Mouse (Mus musculus) neural tube, embryonic 12.5 days (tissue): ENCODE measurements around the gene Rhbdd2. TPM values are rescaled to one million over a fixed set of nuclear protein-coding genes. Genes with fewer than 3 reads are reported as not detected.
A peak's percentile ranks its signal among the peaks of the same experiment; 100 is the strongest.

Experiments used
- ATAC-seq: fragments of 200-750 bp; cut with Nextera tagmentation; 2 replicates; pipeline ENCODE4 v1.8.0; 2017; ENCODE audit warnings: low read depth, mild to moderate bottlenecking, moderate TSS enrichment, moderate library complexity; ENCODE audit not compliant: low FRiP score
- H3K27ac ChIP-seq: fragments of 300-500 bp; sonication (generic); 2 replicates; pipeline ENCODE4 v1.5.1; 2016
- H3K27me3 ChIP-seq: fragments of 300-500 bp; sonication (generic); replicated peaks from 2 replicates; pipeline ENCODE4 v1.6.1; 2016; ENCODE audit warnings: mild to moderate bottlenecking
- H3K36me3 ChIP-seq: fragments of 300-500 bp; sonication (generic); 2 replicates; pipeline ENCODE4 v1.6.1; 2016; ENCODE audit warnings: mild to moderate bottlenecking
- H3K4me1 ChIP-seq: fragments of 300-500 bp; sonication (generic); 2 replicates; pipeline ENCODE4 v1.6.1; 2016
- H3K4me2 ChIP-seq: fragments of 300-500 bp; sonication (generic); replicated peaks from 2 replicates; pipeline ENCODE4 v1.6.1; 2016; ENCODE audit warnings: mild to moderate bottlenecking
- H3K4me3 ChIP-seq: fragments of 300-500 bp; sonication (generic); 2 replicates; pipeline ENCODE4 v1.5.1; 2016
- H3K9ac ChIP-seq: fragments of 300-500 bp; sonication (generic); 2 replicates; pipeline ENCODE4 v1.6.1; 2016; ENCODE audit warnings: mild to moderate bottlenecking
- H3K9me3 ChIP-seq: fragments of 300-500 bp; sonication (generic); 2 replicates; pipeline ENCODE4 v1.6.1; 2016; ENCODE audit warnings: mild to moderate bottlenecking
- WGBS: fragments of 180-500 bp; shearing (Covaris S2); methylation state at CpG from one replicate; pipeline ENCODE4 v1.1.7; 2016; 5-methylcytosine and 5-hydroxymethylcytosine counted together
- polyA plus RNA-seq: library from polyadenylated mRNA; unstranded; fragments of >200 nt; fragmentation: Nextera tagmentation; extraction: Ambion mirVana; gene quantifications from 2 replicates; pipeline ENCODE4 v1.2.1, GENCODE M21; 2016

Rhbdd2 gene
- polyA plus RNA-seq, 1 experiment from 2014 or later, result 64.7 TPM

DNA sequence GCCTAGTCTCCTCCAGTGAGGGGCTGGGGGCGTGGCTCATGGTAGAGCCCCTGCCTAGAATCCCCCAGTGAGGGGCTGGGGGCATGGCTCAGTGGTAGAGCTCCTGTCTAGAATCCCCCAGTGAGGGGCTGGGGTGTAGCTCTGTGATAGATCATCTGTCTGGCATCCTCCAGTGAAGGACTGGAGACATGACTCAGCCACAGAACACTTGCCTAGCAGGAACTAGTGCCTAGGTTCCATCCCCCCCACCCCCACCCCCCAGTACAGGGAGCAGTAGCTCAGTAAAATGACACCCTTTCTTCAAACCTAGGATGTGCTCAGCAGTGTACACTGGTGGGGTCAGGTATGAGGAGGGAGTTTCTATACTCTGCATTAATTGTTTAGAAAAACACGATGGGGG, 38.5 kb downstream of the Rhbdd2 start:
- H3K9ac ChIP-seq, result no peak overlapping the region
- ATAC-seq, result no peak
- H3K4me2 ChIP-seq, result no peak overlapping the region
- H3K4me1 ChIP-seq, result peaks cover 28% of the 10 kb centered on the region
- H3K9me3 ChIP-seq, result no peaks in the 10 kb centered on the region
- H3K27me3 ChIP-seq, result no peaks in the 10 kb centered on the region
- no peak overlapping the region for H3K27ac ChIP-seq
- 85% methylated on average over 2 of the region's 2 CpGs for WGBS
- no peaks in the 10 kb centered on the region for H3K36me3 ChIP-seq
- H3K4me3 ChIP-seq, result no peak overlapping the region

DNA sequence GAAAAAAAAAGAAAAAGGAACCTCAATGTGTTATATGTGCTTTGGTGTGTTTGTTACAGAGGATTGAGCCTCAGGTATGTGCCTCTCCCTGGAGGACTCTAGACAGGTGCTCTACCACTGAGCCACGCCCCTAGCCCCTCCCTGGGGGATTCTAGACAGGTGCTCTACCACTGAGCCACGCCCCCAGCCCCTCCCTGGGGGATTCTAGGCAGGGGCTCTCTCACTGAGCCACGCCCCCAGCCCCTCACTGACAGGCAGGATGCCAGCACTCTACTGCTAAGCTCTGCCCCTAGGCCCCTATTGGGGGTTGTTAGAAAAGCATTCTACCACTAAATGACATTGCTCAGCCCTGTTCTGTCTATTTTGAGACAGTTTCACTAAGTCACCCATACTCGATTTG, 40.1 kb downstream of the Rhbdd2 start:
- Histone ChIP-seq H3K4me2 (no peak overlapping the region), H3K27ac (no peak overlapping the region), H3K4me3 (no peak overlapping the region), H3K9me3 (no peaks in the 10 kb centered on the region), H3K27me3 (no peaks in the 10 kb centered on the region), H3K36me3 (no peaks in the 10 kb centered on the region), H3K9ac (no peak overlapping the region), H3K4me1 (peaks cover 31% of the 10 kb centered on the region)
- ATAC-seq, result no peak
- 70% methylated on average over 4 of the region's 4 CpGs for WGBS

DNA sequence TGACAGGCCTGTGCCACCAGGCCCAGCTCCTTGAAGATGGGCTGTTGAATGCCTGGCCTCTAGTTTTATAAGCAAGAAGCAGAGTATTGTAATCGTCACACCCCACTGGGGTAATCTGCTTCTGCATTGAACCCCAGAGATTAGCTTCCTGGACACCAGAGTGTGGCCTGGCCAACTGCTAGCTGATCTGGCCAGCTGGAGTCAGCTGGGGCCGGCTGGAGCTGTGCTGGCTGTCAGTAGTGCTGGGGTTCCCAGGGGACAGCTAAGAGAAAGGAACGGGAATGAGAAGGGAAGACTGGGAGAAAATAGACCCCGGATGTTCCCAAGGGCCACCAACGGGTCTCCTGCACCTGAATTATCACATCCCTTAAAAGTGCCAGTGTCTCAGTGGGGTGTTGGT, 40.6 kb downstream of the Rhbdd2 start:
- ATAC-seq, result no peak
- Histone ChIP-seq H3K4me1 (peaks cover 31% of the 10 kb centered on the region), H3K4me3 (no peak overlapping the region), H3K27ac (no peak overlapping the region), H3K9ac (no peak overlapping the region), H3K9me3 (no peaks in the 10 kb centered on the region), H3K27me3 (no peaks in the 10 kb centered on the region), H3K4me2 (no peak overlapping the region), H3K36me3 (no peaks in the 10 kb centered on the region)
- 52% methylated on average over 5 of the region's 5 CpGs for WGBS

DNA sequence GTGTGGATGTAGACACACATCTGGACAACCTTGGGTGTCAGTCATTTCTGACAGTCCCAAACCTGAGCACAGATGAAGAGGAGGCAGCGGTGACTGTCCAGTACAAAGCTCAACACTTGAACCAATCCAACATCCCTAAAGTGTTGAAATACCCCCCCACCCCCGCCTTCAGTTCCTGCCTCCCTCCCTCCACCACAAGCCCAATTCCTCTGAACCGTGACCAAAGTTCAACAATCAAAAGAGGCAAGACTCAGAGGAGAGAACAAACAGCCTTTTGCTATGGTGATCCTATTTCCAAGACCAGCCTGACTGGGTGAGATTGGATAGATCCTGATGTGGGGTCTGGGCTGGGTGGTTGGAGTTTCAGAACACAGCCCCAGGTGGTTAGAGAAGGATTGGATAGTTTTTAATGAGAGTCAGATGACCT, 41.9 kb downstream of the Rhbdd2 start:
- H3K27ac ChIP-seq, result peak overlapping the region; percentile 23; the same call in 1 of the 2 replicates
- ATAC-seq, result peak; percentile 79
- H3K4me1 ChIP-seq, result peaks cover 31% of the 10 kb centered on the region
- no peak overlapping the region for H3K9ac ChIP-seq
- no peaks in the 10 kb centered on the region for H3K27me3 ChIP-seq
- no peaks in the 10 kb centered on the region for H3K36me3 ChIP-seq
- H3K9me3 ChIP-seq, result no peaks in the 10 kb centered on the region
- H3K4me3 ChIP-seq, result no peak overlapping the region
- WGBS, result 12% methylated on average over 3 of the region's 3 CpGs
- H3K4me2 ChIP-seq, result peak overlapping the region; percentile 46

DNA sequence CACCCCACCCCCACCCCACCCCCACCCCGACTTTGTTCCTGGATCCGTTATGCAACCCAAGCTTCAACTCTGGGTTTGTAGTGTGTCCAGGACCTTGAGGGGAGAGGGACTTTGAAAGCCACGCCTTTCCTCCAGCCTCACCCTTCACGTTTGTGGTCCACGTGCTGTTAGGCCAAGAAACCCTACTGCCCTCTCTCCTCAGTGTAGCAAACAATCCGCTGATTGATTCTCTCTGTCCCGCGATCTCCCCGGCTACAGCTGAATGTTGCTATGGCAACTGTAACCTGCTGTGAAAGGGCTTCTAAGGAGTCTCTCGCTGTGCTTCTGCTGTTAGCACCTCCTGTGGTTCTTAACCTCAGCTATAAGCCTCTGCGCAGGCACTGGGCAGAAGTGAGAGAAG, 42.4 kb downstream of the Rhbdd2 start:
- H3K36me3 ChIP-seq, result no peaks in the 10 kb centered on the region
- no peaks in the 10 kb centered on the region for H3K9me3 ChIP-seq
- peak; percentile 92 for ATAC-seq
- no peak overlapping the region for H3K9ac ChIP-seq
- WGBS, result 1% methylated on average over 11 of the region's 11 CpGs
- H3K4me1 ChIP-seq, result peaks cover 31% of the 10 kb centered on the region
- no peaks in the 10 kb centered on the region for H3K27me3 ChIP-seq
- H3K27ac ChIP-seq, result peak overlapping the region; percentile 23; the same call in 1 of the 2 replicates
- no peak overlapping the region for H3K4me3 ChIP-seq
- H3K4me2 ChIP-seq, result peak overlapping the region; percentile 46

DNA sequence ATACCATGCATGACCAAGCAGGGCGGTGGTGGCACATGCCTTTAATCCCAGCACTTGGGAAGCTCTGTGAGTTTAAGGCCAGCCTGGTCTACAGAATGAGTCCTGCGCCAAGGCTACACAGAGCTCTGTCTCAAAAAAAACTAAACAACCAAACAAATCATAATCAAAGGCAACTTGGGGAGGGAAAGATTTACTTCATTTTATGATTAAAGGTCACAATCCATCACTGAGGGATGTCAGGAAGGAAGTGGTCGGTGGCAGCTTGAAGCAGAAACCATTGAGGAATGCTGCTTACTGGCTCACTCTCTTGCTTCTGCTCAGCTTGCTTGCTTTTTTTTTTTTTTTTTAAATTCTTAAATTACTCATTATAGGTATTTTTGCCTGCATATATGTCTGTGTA, 44.3 kb downstream of the Rhbdd2 start:
- H3K9ac ChIP-seq, result no peak overlapping the region
- no peak overlapping the region for H3K27ac ChIP-seq
- H3K4me2 ChIP-seq, result no peak overlapping the region
- no peak overlapping the region for H3K4me3 ChIP-seq
- H3K36me3 ChIP-seq, result no peaks in the 10 kb centered on the region
- H3K9me3 ChIP-seq, result no peaks in the 10 kb centered on the region
- H3K27me3 ChIP-seq, result no peaks in the 10 kb centered on the region
- 80% methylated on average over 3 of the region's 3 CpGs for WGBS
- peaks cover 31% of the 10 kb centered on the region for H3K4me1 ChIP-seq
- ATAC-seq, result no peak

DNA sequence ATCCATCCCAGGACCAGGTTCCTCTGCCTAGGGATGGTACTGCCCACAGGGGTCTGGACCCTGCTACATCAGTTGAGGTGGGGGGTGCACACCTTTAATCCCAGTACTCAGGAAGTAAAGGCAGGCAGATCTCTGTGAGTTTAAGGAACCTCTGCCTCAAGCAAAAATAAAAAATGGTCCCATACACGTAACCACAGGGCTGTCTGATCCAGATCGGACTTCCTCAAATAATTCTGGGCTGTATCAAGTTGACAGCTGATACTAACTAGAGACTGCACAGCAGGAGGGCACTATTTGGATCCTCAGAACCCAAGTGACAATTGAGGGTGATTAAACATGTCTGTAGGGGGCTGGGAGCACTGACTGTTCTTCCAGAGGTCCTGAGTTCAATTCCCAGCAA, 44.8 kb downstream of the Rhbdd2 start:
- no peaks in the 10 kb centered on the region for H3K9me3 ChIP-seq
- H3K9ac ChIP-seq, result no peak overlapping the region
- no peak overlapping the region for H3K27ac ChIP-seq
- 90% methylated on average over 2 of the region's 2 CpGs for WGBS
- peaks cover 31% of the 10 kb centered on the region for H3K4me1 ChIP-seq
- no peak overlapping the region for H3K4me3 ChIP-seq
- H3K36me3 ChIP-seq, result no peaks in the 10 kb centered on the region
- ATAC-seq, result no peak
- H3K4me2 ChIP-seq, result no peak overlapping the region
- H3K27me3 ChIP-seq, result no peaks in the 10 kb centered on the region

DNA sequence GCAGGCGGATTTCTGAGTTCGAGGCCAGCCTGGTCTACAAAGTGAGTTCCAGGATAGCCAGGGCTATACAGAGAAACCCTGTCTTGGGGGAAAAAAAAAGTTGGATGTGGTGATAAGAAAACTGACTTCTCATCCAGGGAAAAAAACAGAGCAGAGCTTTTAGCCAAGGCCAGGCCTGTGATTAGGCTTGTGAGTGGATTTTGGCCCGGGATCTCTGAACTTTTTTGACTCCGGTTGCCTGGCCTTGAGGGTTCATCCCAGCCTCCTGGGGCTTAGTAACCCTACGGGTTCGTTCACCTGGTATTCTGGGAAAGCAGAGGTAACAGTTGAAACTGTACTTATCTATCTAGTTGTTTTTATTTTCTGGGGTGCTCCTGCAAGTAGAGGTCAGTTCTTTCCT, 46.1 kb downstream of the Rhbdd2 start:
- Histone ChIP-seq H3K4me2 (no peak overlapping the region), H3K9ac (no peak overlapping the region), H3K27me3 (no peaks in the 10 kb centered on the region), H3K4me1 (peaks cover 25% of the 10 kb centered on the region), H3K9me3 (no peaks in the 10 kb centered on the region), H3K27ac (no peak overlapping the region), H3K4me3 (no peak overlapping the region), H3K36me3 (no peaks in the 10 kb centered on the region)
- ATAC-seq, result no peak
- WGBS, result 91% methylated on average over 6 of the region's 6 CpGs

DNA sequence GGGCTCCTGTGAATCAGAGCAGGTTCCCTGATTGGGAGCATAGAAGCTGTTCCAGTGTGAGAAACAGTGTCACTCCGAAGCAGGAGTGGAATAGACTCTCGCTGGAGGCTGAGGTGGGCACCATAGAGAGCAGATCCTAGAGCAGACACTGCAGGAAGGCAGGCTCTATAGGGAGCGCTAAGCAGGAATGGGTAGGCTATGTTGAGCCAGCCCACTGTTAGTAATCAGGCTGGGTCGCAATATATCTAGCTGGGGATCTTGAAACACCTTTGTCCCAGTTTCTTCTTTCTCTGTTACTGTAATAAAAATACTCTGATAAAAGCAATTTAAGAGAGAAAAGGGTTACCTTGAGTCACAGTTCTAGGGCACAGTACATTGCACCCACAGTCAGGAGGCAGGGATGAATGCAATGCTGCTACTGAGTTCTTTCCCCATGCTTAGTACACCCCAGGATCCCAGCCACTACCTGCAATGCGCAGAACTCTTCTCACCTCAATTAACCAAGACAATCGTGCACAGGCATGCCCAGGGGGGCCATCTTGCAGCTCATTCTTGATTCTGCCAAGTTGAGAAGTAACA, 48.6 kb downstream of the Rhbdd2 start:
- H3K9ac ChIP-seq, result no peak overlapping the region
- no peaks in the 10 kb centered on the region for H3K36me3 ChIP-seq
- H3K4me2 ChIP-seq, result no peak overlapping the region
- no peak for ATAC-seq
- no peaks in the 10 kb centered on the region for H3K9me3 ChIP-seq
- H3K4me1 ChIP-seq, result peaks cover 1% of the 10 kb centered on the region; the same call in 1 of the 2 replicates
- no peak overlapping the region for H3K4me3 ChIP-seq
- H3K27ac ChIP-seq, result no peak overlapping the region
- 85% methylated on average over 6 of the region's 6 CpGs for WGBS
- no peaks in the 10 kb centered on the region for H3K27me3 ChIP-seq

DNA sequence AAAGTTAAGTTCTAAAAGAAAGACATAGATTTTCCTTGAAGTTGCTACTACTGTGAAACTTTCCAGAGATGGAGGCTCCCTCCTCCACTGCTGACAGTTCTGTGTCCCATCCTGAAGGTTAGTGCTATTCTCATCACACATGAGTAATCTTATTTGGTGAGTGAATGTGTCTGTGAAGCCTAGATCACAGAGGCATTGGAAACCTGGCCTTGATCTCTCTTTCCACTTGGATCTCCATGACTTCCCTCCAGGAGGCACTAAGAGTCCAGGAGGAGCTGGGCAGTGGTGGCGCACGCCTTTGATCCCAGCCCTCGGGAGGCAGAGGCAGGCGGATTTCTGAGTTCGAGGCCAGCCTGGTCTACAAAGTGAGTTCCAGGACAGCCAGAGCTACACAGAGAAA, 49.6 kb downstream of the Rhbdd2 start:
- no peaks in the 10 kb centered on the region for H3K4me1 ChIP-seq
- H3K27ac ChIP-seq, result no peak overlapping the region
- H3K4me2 ChIP-seq, result no peak overlapping the region
- no peaks in the 10 kb centered on the region for H3K9me3 ChIP-seq
- no peak overlapping the region for H3K4me3 ChIP-seq
- no peaks in the 10 kb centered on the region for H3K27me3 ChIP-seq
- H3K36me3 ChIP-seq, result no peaks in the 10 kb centered on the region
- ATAC-seq, result no peak
- H3K9ac ChIP-seq, result no peak overlapping the region
- 94% methylated on average over 5 of the region's 5 CpGs for WGBS

DNA sequence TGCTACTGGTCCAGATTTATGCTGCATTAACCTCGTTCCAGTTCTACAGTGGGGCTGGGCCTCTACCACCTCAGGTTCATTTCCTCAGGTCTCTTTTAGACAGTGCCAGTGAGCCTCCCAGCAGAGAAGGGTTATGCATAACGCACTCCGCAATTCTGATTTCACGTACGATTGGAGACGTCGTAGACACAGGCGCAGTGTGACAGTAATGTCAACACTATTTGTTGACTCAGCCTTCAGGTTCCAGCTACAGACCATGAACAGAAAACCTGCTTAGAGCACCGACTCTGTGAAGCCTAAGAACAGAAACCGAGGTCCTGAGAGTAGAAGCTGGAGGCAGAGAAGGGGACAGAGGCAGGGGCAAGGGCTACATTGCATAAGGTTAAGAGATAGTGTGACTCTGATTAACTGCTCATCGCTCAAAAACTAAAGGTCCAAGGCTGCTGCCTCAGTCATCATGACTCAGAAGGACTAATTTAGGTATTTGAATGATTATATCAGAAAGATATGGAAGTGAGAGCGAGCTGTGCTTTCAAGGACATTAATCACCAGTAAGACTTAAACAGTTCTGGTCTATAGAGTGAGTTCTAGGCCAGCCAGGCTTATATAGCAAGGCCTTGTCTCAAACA, 50.6 kb downstream of the Rhbdd2 start:
- Histone ChIP-seq H3K4me2 (no peak overlapping the region), H3K4me3 (no peak overlapping the region), H3K9ac (no peak overlapping the region), H3K27me3 (no peaks in the 10 kb centered on the region), H3K9me3 (no peaks in the 10 kb centered on the region), H3K27ac (no peak overlapping the region), H3K4me1 (no peaks in the 10 kb centered on the region), H3K36me3 (no peaks in the 10 kb centered on the region)
- WGBS, result 90% methylated on average over 12 of the region's 12 CpGs
- no peak for ATAC-seq

DNA sequence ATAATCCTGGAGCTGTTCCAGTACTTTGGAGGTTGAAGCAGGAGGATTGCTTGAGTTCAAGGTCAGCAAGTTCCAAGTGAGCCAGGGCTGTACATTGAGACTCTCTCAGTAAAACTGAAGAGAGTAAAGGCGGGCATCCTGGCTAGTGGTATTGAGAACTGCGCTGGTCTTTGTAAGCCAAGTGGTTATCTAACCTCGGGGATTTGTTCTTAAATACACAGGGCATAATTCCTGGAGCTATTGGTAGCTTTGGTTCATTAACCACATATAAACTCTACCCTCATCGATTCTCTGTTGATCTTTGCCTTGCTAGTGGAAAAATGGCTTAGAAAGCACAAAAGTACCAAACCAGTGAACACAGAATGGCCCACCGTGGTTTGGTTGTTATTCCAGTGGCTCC, 58.0 kb downstream of the Rhbdd2 start:
- ATAC-seq, result no peak
- Histone ChIP-seq H3K9ac (peak overlapping the region; percentile 74), H3K36me3 (no peaks in the 10 kb centered on the region), H3K27ac (no peak overlapping the region), H3K9me3 (no peaks in the 10 kb centered on the region), H3K4me2 (peak overlapping the region; percentile 94), H3K4me1 (peaks cover 12% of the 10 kb centered on the region), H3K27me3 (no peaks in the 10 kb centered on the region), H3K4me3 (peak overlapping the region; percentile 73)
- WGBS, result 84% methylated on average over 5 of the region's 5 CpGs

DNA sequence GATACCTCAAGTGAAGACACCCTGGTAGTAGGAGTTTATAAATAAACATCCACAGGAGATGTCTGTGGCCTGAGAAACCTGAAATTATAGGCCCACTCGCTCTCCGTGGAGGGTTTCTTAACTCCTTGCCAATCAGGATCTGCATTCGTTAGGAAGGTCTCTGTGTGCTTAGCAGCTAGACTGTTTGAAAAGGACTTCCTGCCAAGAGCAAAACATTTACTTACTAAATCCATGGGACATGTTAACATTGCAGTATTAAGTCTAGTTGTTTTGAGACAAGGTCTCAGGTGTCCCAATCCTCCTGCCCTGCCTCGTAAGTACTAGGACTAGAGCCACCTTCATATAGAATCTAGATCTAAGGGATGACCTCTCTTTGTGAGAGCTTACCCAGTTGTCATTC, 58.8 kb downstream of the Rhbdd2 start:
- H3K4me1 ChIP-seq, result peaks cover 12% of the 10 kb centered on the region
- ATAC-seq, result no peak
- H3K4me2 ChIP-seq, result 0 out of 2 replicates have a peak overlapping the region, but pooled peaks have one; percentile 94
- no peak overlapping the region for H3K9ac ChIP-seq
- no peak overlapping the region for H3K4me3 ChIP-seq
- H3K27ac ChIP-seq, result no peak overlapping the region
- H3K36me3 ChIP-seq, result no peaks in the 10 kb centered on the region
- no peaks in the 10 kb centered on the region for H3K9me3 ChIP-seq
- H3K27me3 ChIP-seq, result no peaks in the 10 kb centered on the region
- 89% methylated on average over 4 of the region's 4 CpGs for WGBS
